Comparison of ENCODE assay signal across 34 mouse cellular contexts in the genomic region with DNA sequence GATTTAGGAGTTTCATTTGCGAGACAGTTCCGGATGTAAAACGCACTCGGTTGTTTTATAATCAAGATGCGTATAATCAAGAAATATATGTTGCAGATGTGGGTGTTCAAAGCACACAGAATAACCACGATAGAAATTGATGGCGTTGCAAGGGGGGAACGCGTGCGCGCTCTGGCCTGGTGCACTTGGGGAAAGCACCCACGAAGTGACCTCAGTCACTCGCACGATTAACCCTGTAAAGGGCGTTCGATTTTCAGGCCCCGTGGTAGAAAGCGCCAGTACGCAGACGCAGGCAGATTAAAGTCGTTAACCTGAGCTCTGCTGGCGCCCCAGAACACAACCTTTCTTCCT. TPM values are rescaled to one million over a fixed set of nuclear protein-coding genes. Genes with fewer than 3 reads are reported as not detected.
DNase-seq lines count a peak whose midpoint lies in the region; ATAC-seq and TF ChIP-seq lines count a peak whose summit lies in the region.
"Had no signal": no experiment of that assay in that cellular context is flagged by ENCODE, and none has a peak within 500 bp of the region (broad histone marks: within the 10 kb centered on the region; RNA-seq: fewer than 3 reads in every experiment).

No protein-coding gene starts in this region.

- TF ChIP-seq CTCF in layer of hippocampus, adult 2 months (conservative IDR thresholded peaks at IDR 0.05): no peak

- ATAC-seq in kidney, embryonic 15.5 days (replicated peaks; ENCODE audit: low FRiP score): no peak
- ATAC-seq in embryonic facial prominence, embryonic 13.5 days (ENCODE audit: insufficient number of reproducible peaks, insufficient read depth, low FRiP score, low TSS enrichment, low read depth): no peak
- no peak for ATAC-seq in limb, embryonic 12.5 days (ENCODE audit: insufficient number of reproducible peaks, insufficient read depth, low FRiP score, low TSS enrichment, low read depth)
- ATAC-seq: forebrain, postnatal 0 days; hindbrain, postnatal 0 days; midbrain, embryonic 16.5 days had no signal

- WGBS in kidney, embryonic 15.5 days: 16% methylated on average over 22 of the region's 22 CpGs
- 5% methylated on average over 22 of the region's 22 CpGs for WGBS in embryonic facial prominence, embryonic 10.5 days
- 6% methylated on average over 22 of the region's 22 CpGs for WGBS in embryonic facial prominence, embryonic 13.5 days
- 7% methylated on average over 22 of the region's 22 CpGs for WGBS in limb, embryonic 12.5 days

- H3K36me3 ChIP-seq in kidney, embryonic 15.5 days: no peaks in the 10 kb centered on the region
- H3K36me3 ChIP-seq in embryonic facial prominence, embryonic 10.5 days (replicated peaks): peaks cover 4% of the 10 kb centered on the region
- peaks cover 4% of the 10 kb centered on the region for H3K36me3 ChIP-seq in embryonic facial prominence, embryonic 13.5 days
- peaks cover under 1% of the 10 kb centered on the region; the same call in 1 of the 2 replicates for H3K36me3 ChIP-seq in limb, embryonic 12.5 days
- H3K36me3 ChIP-seq: forebrain, embryonic 10.5 days; G1E; heart, embryonic 13.5 days; hindbrain, embryonic 12.5 days; neural tube, embryonic 12.5 days had no signal

- peak overlapping the region; percentile 56 for H3K4me2 ChIP-seq in kidney, embryonic 15.5 days
- H3K4me2 ChIP-seq in embryonic facial prominence, embryonic 13.5 days: peak overlapping the region; percentile 70
- H3K4me2 ChIP-seq in limb, embryonic 12.5 days: peak overlapping the region; percentile 56; the same call in 1 of the 2 replicates
- H3K4me2 ChIP-seq: hindbrain, embryonic 12.5 days; midbrain, embryonic 11.5 days; neural tube, embryonic 12.5 days had no signal

- no peaks in the 10 kb centered on the region for H3K9me3 ChIP-seq in kidney, embryonic 15.5 days (replicated peaks)
- no peaks in the 10 kb centered on the region for H3K9me3 ChIP-seq in embryonic facial prominence, embryonic 10.5 days
- H3K9me3 ChIP-seq in embryonic facial prominence, embryonic 13.5 days: no peaks in the 10 kb centered on the region
- H3K9me3 ChIP-seq in limb, embryonic 12.5 days: no peaks in the 10 kb centered on the region
- H3K9me3 ChIP-seq: forebrain, embryonic 10.5 days; heart, embryonic 13.5 days; hindbrain, embryonic 12.5 days; intestine, embryonic 15.5 days; neural tube, embryonic 12.5 days had no signal

- peaks cover 96% of the 10 kb centered on the region for H3K27me3 ChIP-seq in kidney, embryonic 15.5 days
- H3K27me3 ChIP-seq in embryonic facial prominence, embryonic 10.5 days (replicated peaks; ENCODE audit: low read depth, poor library complexity, severe bottlenecking): peaks cover 98% of the 10 kb centered on the region
- peaks cover 68% of the 10 kb centered on the region for H3K27me3 ChIP-seq in embryonic facial prominence, embryonic 13.5 days
- H3K27me3 ChIP-seq in limb, embryonic 12.5 days: peaks cover 93% of the 10 kb centered on the region

- peaks cover 36% of the 10 kb centered on the region for H3K4me1 ChIP-seq in kidney, embryonic 15.5 days
- peaks cover 79% of the 10 kb centered on the region for H3K4me1 ChIP-seq in embryonic facial prominence, embryonic 10.5 days
- H3K4me1 ChIP-seq in embryonic facial prominence, embryonic 13.5 days: peaks cover 52% of the 10 kb centered on the region
- peaks cover 45% of the 10 kb centered on the region for H3K4me1 ChIP-seq in limb, embryonic 12.5 days (replicated peaks)

- peak overlapping the region; percentile 80; the same call in 1 of the 2 replicates for H3K27ac ChIP-seq in kidney, embryonic 15.5 days
- peak overlapping the region; percentile 87 for H3K27ac ChIP-seq in embryonic facial prominence, embryonic 10.5 days (replicated peaks)
- H3K27ac ChIP-seq in embryonic facial prominence, embryonic 13.5 days: peak overlapping the region; percentile 94
- H3K27ac ChIP-seq in limb, embryonic 12.5 days: no peak overlapping the region
- H3K27ac ChIP-seq in layer of hippocampus, adult 2 months: no peak overlapping the region
- H3K27ac ChIP-seq: heart, embryonic 13.5 days; hindbrain, embryonic 12.5 days; hindbrain, postnatal 0 days; intestine, embryonic 15.5 days; kidney, postnatal 0 days; left cerebral cortex, adult 2 months; liver, embryonic 14.5 days; neural tube, embryonic 12.5 days; stomach, postnatal 0 days had no signal

- H3K4me3 ChIP-seq in kidney, embryonic 15.5 days (replicated peaks): no peak overlapping the region
- H3K4me3 ChIP-seq in embryonic facial prominence, embryonic 10.5 days: peak overlapping the region; percentile 51
- peak overlapping the region; percentile 38 for H3K4me3 ChIP-seq in embryonic facial prominence, embryonic 13.5 days
- 0 out of 2 replicates have a peak overlapping the region, but pooled peaks have one; percentile 9 for H3K4me3 ChIP-seq in limb, embryonic 12.5 days (replicated peaks)
- H3K4me3 ChIP-seq in layer of hippocampus, adult 2 months: no peak overlapping the region
- H3K4me3 ChIP-seq: hindbrain, embryonic 12.5 days; intestine, embryonic 15.5 days; left cerebral cortex, adult 2 months; neural tube, embryonic 12.5 days had no signal

- no peak overlapping the region for H3K9ac ChIP-seq in kidney, embryonic 15.5 days
- 0 out of 2 replicates have a peak overlapping the region, but pooled peaks have one; percentile 70 for H3K9ac ChIP-seq in embryonic facial prominence, embryonic 13.5 days
- no peak overlapping the region for H3K9ac ChIP-seq in limb, embryonic 12.5 days (replicated peaks)
- H3K9ac ChIP-seq: forebrain, postnatal 0 days; hindbrain, embryonic 12.5 days; intestine, embryonic 15.5 days; liver, embryonic 14.5 days; neural tube, embryonic 12.5 days had no signal

- no peak for DNase-seq in kidney, adult 9 months
- DNase-seq in embryonic facial prominence, embryonic 10.5 days (ENCODE audit: low spot score): peak; percentile 65
- no peak for DNase-seq in layer of hippocampus, adult 2 months (ENCODE audit: low spot score in 2 of 2)
- DNase-seq in layer of hippocampus, postnatal 36 days: no peak
- DNase-seq: B cell, adult 2 months; cerebellum, adult 11-12 months; cerebellum, adult 9-11 months; forebrain, postnatal 0 days; heart, postnatal 10 days; kidney, postnatal 4 days; layer of hippocampus, adult 9-11 months; liver; lung, adult 2 months; right cerebral cortex, adult 18-20 months; spleen, adult 18-20 months; thymus, adult 18-20 months; thymus, postnatal 4 days had no signal

RNA-seq across cellular contexts. Expression of gene Tbx3, which starts 17.4 kb away (rescaled TPM):
- 51.1 and 54.4 TPM in 2 replicates for polyA plus RNA-seq in kidney, embryonic 15.5 days (2015; fragmentation: Nextera tagmentation; extraction: Ambion mirVana)
- polyA plus RNA-seq in embryonic facial prominence, embryonic 10.5 days (2016; fragmentation: Nextera tagmentation; extraction: Ambion mirVana): 58.3 and 64.8 TPM in 2 replicates
- polyA plus RNA-seq in embryonic facial prominence, embryonic 13.5 days (2015; fragmentation: Nextera tagmentation; extraction: Ambion mirVana): 63.4 and 67.0 TPM in 2 replicates
- polyA plus RNA-seq in limb, embryonic 12.5 days (2016; fragmentation: Nextera tagmentation; extraction: Ambion mirVana): 38.3 and 42.4 TPM in 2 replicates
- 1 to 10 TPM; 3.5 to 3.6 TPM for total RNA-seq in layer of hippocampus, adult 2 months (2021)
- 1 to 10 TPM; 2.1 to 3.1 TPM for total RNA-seq in layer of hippocampus, postnatal 36 days (2021)
- total RNA-seq: megakaryocyte progenitor cell, adult 5-6 weeks had no signal
- polyA plus RNA-seq: G1E had no signal

Comparison
In these comparisons a context has a peak if more than half of its experiments do, and no peak if none do; other contexts are left out.
1. H3K27ac ChIP-seq: peak in kidney, embryonic 15.5 days (single experiment), embryonic facial prominence, embryonic 10.5 days (single experiment) and embryonic facial prominence, embryonic 13.5 days (single experiment); none in limb, embryonic 12.5 days (single experiment) and layer of hippocampus, adult 2 months (single experiment).
2. H3K4me3 ChIP-seq: peak in embryonic facial prominence, embryonic 10.5 days (single experiment), embryonic facial prominence, embryonic 13.5 days (single experiment) and limb, embryonic 12.5 days (single experiment); none in kidney, embryonic 15.5 days (single experiment) and layer of hippocampus, adult 2 months (single experiment).
3. Peak in every context shown above with its lines, with median percentiles within 50 percentile points of each other: H3K4me2 ChIP-seq.